Mouse (Mus musculus): ENCODE results near the gene Uqcrc1. TPM values are rescaled to one million over a fixed set of nuclear protein-coding genes. Genes with fewer than 3 reads are reported as not detected.

The Uqcrc1 gene
- polyA plus RNA-seq, 1 experiment: 266 TPM

GRCm38 (mm10) chr9:108949231-108949966, 13.0 kb downstream of the Uqcrc1 start:
- TF ChIP-seq GATA1 (IDR thresholded peaks at IDR 0.05; ENCODE audit: borderline replicate concordance, low read length) (no peak), FLI1 (IDR thresholded peaks at IDR 0.05; ENCODE audit: low read length) (no peak)
- Histone ChIP-seq H3K4me1 (peaks cover 13% of the 10 kb centered on the region), H3K27me3 (replicated peaks) (peaks cover 22% of the 10 kb centered on the region), H3K9me3 (no peaks in the 10 kb centered on the region), H3K4me3 (replicated peaks) (no peak overlapping the region), H3K36me3 (replicated peaks; ENCODE audit: low read length) (peaks cover 68% of the 10 kb centered on the region)

GRCm38 (mm10) chr9:108949967-108950728, 13.7 kb downstream of the Uqcrc1 start:
- H3K27me3 ChIP-seq (replicated peaks): peaks cover 27% of the 10 kb centered on the region
- H3K36me3 ChIP-seq (replicated peaks; ENCODE audit: low read length): peaks cover 61% of the 10 kb centered on the region
- TF ChIP-seq GATA1 (IDR thresholded peaks at IDR 0.05; ENCODE audit: borderline replicate concordance, low read length): no peak
- no peak overlapping the region for H3K4me3 ChIP-seq (replicated peaks)
- H3K4me1 ChIP-seq: peaks cover 15% of the 10 kb centered on the region
- no peaks in the 10 kb centered on the region for H3K9me3 ChIP-seq

- peaks cover 14% of the 10 kb centered on the region for H3K4me1 ChIP-seq
- no peak within 1 kb of the TSS for H3K4me3 ChIP-seq (replicated peaks)
- H3K27me3 ChIP-seq (replicated peaks): peaks cover 55% of the 10 kb centered on the region
- no peaks in the 10 kb centered on the region for H3K9me3 ChIP-seq
- no peak for TF ChIP-seq FLI1 (IDR thresholded peaks at IDR 0.05; ENCODE audit: low read length)
- no peak for TF ChIP-seq GATA1 (IDR thresholded peaks at IDR 0.05; ENCODE audit: borderline replicate concordance, low read length)
- peaks cover 31% of the 10 kb centered on the region for H3K36me3 ChIP-seq (replicated peaks; ENCODE audit: low read length)
These were observed 16.7 kb downstream of the Uqcrc1 start, which contains the start of gene Col7a1 for GRCm38 (mm10) chr9:108953081-108953636. Col7a1 (plus strand) TSS chr9:108953586.

DNA sequence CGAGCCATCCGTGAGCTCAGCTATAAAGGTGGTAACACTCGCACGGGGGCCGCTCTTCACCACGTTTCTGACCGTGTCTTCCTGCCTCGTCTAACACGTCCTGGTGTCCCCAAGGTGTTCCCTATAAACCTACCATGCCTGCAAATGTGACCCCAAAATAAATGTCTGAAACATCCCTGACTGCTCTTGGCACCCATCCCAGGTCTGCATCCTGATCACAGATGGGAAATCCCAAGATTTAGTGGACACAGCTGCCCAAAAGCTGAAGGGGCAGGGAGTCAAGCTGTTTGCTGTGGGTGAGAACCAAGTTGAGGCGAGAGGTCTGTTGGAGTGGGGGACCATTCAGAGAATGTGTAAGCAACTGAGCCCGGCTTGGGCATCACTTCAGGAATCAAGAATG, 18.8 kb downstream of the Uqcrc1 start:
- Histone ChIP-seq H3K36me3 (replicated peaks; ENCODE audit: low read length) (peaks cover 10% of the 10 kb centered on the region), H3K4me1 (peaks cover 23% of the 10 kb centered on the region), H3K27me3 (replicated peaks) (peaks cover 73% of the 10 kb centered on the region), H3K4me3 (replicated peaks) (no peak overlapping the region), H3K9me3 (no peaks in the 10 kb centered on the region)
- no peak for TF ChIP-seq GATA1 (IDR thresholded peaks at IDR 0.05; ENCODE audit: borderline replicate concordance, low read length)
- TF ChIP-seq FLI1 (IDR thresholded peaks at IDR 0.05; ENCODE audit: low read length): no peak

- H3K36me3 ChIP-seq (replicated peaks; ENCODE audit: low read length): peaks cover 7% of the 10 kb centered on the region
- H3K9me3 ChIP-seq: no peaks in the 10 kb centered on the region
- H3K27me3 ChIP-seq (replicated peaks): peaks cover 78% of the 10 kb centered on the region
- no peak overlapping the region for H3K4me3 ChIP-seq (replicated peaks)
- TF ChIP-seq FLI1 (IDR thresholded peaks at IDR 0.05; ENCODE audit: low read length) (no peak), GATA1 (IDR thresholded peaks at IDR 0.05; ENCODE audit: borderline replicate concordance, low read length) (no peak)
- H3K4me1 ChIP-seq: peaks cover 23% of the 10 kb centered on the region
These were observed 19.4 kb downstream of the Uqcrc1 start for GRCm38 (mm10) chr9:108955846-108956245.

GRCm38 (mm10) chr9:108963577-108963976, 27.1 kb downstream of the Uqcrc1 start:
- Histone ChIP-seq H3K36me3 (replicated peaks; ENCODE audit: low read length) (no peaks in the 10 kb centered on the region), H3K9me3 (no peaks in the 10 kb centered on the region), H3K4me1 (peaks cover 5% of the 10 kb centered on the region), H3K4me3 (replicated peaks) (no peak overlapping the region), H3K27me3 (replicated peaks) (peaks cover 79% of the 10 kb centered on the region)
- TF ChIP-seq GATA1 (IDR thresholded peaks at IDR 0.05; ENCODE audit: borderline replicate concordance, low read length): no peak
- TF ChIP-seq FLI1 (IDR thresholded peaks at IDR 0.05; ENCODE audit: low read length): no peak

DNA sequence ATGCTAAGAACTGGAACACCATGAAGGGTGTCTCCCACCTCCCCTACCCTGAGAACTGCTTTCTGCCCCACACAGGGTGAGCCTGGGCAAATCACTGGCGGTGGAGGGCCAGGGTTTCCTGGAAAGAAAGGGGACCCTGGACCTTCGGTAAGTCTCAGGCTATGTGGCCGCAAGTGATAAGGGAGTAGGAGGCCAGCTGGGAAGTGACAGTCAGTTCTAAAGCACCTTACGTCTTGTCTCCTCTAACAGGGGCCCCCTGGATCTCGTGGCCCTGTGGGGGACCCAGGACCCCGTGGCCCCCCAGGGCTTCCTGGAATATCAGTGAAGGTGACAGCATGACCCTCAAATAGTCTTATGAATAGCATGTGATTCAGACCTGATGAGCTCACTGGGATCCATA, 27.9 kb downstream of the Uqcrc1 start:
- H3K36me3 ChIP-seq (replicated peaks; ENCODE audit: low read length): no peaks in the 10 kb centered on the region
- no peaks in the 10 kb centered on the region for H3K4me1 ChIP-seq
- no peak overlapping the region for H3K4me3 ChIP-seq (replicated peaks)
- peaks cover 79% of the 10 kb centered on the region for H3K27me3 ChIP-seq (replicated peaks)
- no peaks in the 10 kb centered on the region for H3K9me3 ChIP-seq
- TF ChIP-seq FLI1 (IDR thresholded peaks at IDR 0.05; ENCODE audit: low read length) (no peak), GATA1 (IDR thresholded peaks at IDR 0.05; ENCODE audit: borderline replicate concordance, low read length) (no peak)

DNA sequence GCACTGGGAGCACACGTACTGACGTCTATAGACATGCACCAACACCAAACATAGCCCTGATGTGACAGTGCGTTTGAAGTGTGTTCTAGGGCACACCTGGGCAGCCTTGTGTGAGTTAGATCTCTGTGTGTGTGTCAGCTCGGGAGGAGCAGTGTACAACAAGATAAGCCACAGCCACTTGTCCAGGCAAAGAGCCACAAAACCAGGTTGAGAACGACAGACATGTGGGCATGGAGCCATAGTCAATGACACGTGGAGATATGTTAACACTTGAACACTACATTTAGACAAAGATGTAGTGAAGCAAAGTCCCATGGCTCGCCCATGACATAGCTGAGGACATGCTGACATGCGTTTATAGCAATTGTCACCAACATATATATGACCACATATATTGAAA, 34.2 kb downstream of the Uqcrc1 start:
- H3K4me3 ChIP-seq (replicated peaks): no peak overlapping the region
- no peaks in the 10 kb centered on the region for H3K36me3 ChIP-seq (replicated peaks; ENCODE audit: low read length)
- no peaks in the 10 kb centered on the region for H3K4me1 ChIP-seq
- no peaks in the 10 kb centered on the region for H3K9me3 ChIP-seq
- peaks cover 81% of the 10 kb centered on the region for H3K27me3 ChIP-seq (replicated peaks)
- no peak for TF ChIP-seq FLI1 (IDR thresholded peaks at IDR 0.05; ENCODE audit: low read length)
- no peak for TF ChIP-seq GATA1 (IDR thresholded peaks at IDR 0.05; ENCODE audit: borderline replicate concordance, low read length)

- Histone ChIP-seq H3K27me3 (replicated peaks) (peaks cover 67% of the 10 kb centered on the region), H3K4me1 (no peaks in the 10 kb centered on the region; the same call in 1 of the 2 replicates), H3K9me3 (no peaks in the 10 kb centered on the region), H3K36me3 (replicated peaks; ENCODE audit: low read length) (no peaks in the 10 kb centered on the region), H3K4me3 (replicated peaks) (no peak overlapping the region)
- no peak for TF ChIP-seq GATA1 (IDR thresholded peaks at IDR 0.05; ENCODE audit: borderline replicate concordance, low read length)
- TF ChIP-seq FLI1 (IDR thresholded peaks at IDR 0.05; ENCODE audit: low read length): no peak
These were observed 40.0 kb downstream of the Uqcrc1 start for GRCm38 (mm10) chr9:108976483-108976882.

- peaks cover 65% of the 10 kb centered on the region for H3K27me3 ChIP-seq (replicated peaks)
- H3K4me3 ChIP-seq (replicated peaks): no peak overlapping the region
- H3K36me3 ChIP-seq (replicated peaks; ENCODE audit: low read length): no peaks in the 10 kb centered on the region
- no peak for TF ChIP-seq FLI1 (IDR thresholded peaks at IDR 0.05; ENCODE audit: low read length)
- no peak for TF ChIP-seq GATA1 (IDR thresholded peaks at IDR 0.05; ENCODE audit: borderline replicate concordance, low read length)
- H3K4me1 ChIP-seq: peaks cover 9% of the 10 kb centered on the region; the same call in 1 of the 2 replicates
- H3K9me3 ChIP-seq: no peaks in the 10 kb centered on the region
These were observed 41.5 kb downstream of the Uqcrc1 start for GRCm38 (mm10) chr9:108977966-108978365.
